Mouse (Mus musculus) C2C12 (cell line): ENCODE data around the gene Arpc5l.
A peak's percentile ranks its signal among the peaks of the same experiment; 100 is the strongest.

Source experiments
- CEBPB ChIP-seq: IDR thresholded peaks from one replicate; pipeline ENCODE4 v1.6.1; 2011; ENCODE audit warnings: low read depth, mild to moderate bottlenecking, control low read depth, moderate library complexity
- CTCF ChIP-seq: IDR thresholded peaks from one replicate; pipeline ENCODE4 v1.5.1; 2011; ENCODE audit not compliant: control insufficient read depth, insufficient read depth, insufficient read length
- FOSL1 ChIP-seq: IDR thresholded peaks from one replicate; pipeline ENCODE4 v1.8.0; 2011; ENCODE audit warnings: mild to moderate bottlenecking, low read length; ENCODE audit not compliant: poor library complexity, insufficient read depth, severe bottlenecking
- MAX ChIP-seq: IDR thresholded peaks from one replicate; pipeline ENCODE4 v1.6.1; 2011; ENCODE audit warnings: mild to moderate bottlenecking, control low read depth
- MYOG ChIP-seq: IDR thresholded peaks from one replicate; pipeline ENCODE4 v1.6.1; 2011; ENCODE audit not compliant: control insufficient read depth, insufficient read length; ENCODE audit errors: extremely low read depth

DNA sequence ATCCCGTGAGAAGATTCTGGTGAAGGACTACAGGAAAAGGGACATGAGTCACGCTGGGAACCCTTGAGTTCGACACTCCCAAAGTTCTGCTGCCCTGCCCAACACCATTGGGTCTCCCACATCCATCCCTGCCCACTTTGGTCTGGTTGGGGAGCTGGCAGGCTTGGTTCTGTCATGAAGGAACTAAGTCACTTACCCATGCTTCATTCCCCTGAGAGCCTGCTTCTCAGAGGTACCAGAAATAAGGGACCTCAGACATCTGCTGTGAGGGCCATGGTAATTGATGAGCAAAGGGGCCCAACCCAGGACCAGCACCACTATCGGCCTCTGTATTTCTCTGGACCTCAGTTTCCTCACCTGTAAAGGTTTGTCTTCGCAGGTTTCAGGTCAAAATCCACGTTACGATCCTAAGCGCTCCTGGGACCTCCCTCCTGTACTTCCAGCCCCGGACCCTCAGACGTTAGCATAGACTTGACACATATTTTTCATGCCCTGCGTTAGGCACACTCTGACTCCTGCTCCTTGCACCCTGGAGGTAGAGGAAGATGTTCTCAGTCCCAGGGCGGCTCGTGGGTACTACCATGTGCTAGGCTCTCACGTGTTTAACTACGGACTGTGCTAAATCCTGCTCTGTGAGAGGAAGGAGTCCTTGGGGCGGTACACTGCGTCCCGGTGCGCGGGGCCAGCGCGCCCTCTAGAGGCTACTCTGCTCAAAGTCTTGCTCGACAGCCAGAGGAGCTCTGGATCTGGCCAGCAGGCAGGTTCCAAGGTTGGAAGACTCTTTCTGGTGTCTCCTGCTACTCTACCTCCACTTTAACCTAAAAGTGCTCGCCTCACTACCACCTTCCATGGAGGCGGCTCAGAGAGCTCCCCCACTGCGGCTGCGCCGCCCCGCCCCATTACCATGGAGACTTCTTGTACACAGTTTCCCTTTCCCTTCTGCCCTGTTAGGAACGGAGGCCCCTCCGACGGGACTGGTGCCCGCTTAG, 7.5 kb upstream of the Arpc5l start, which contains the start of gene Wdr38:
- peak; percentile 92 for TF ChIP-seq CTCF
- TF ChIP-seq MYOG: no peak
- no peak for TF ChIP-seq FOSL1
- peak; percentile 94 for TF ChIP-seq MAX
- no peak for TF ChIP-seq CEBPB
